Mouse (Mus musculus): ENCODE data around the gene Pim3. TPM values are rescaled to one million over a fixed set of nuclear protein-coding genes. Genes with fewer than 3 reads are reported as not detected.

Pim3 gene
- total RNA-seq, 1 experiment = 159 TPM

GRCm38 (mm10) chr15:88837977-88838376 lies 24.0 kb upstream of the Pim3 start:
- H3K9ac ChIP-seq (ENCODE audit: insufficient read depth, low read depth, low read length, poor library complexity, severe bottlenecking) = peak overlapping the region; percentile 44; the same call in 1 of the 2 replicates
- peak overlapping the region; percentile 83; the same call in 1 of the 2 replicates for H3K27ac ChIP-seq (ENCODE audit: insufficient read depth, low read depth, low read length, poor library complexity, severe bottlenecking)
- DNase-seq (ENCODE audit: low read depth, low spot score) = no peak
- peak overlapping the region; percentile 56 to 69; a peak in 3 of 4 replicates for H3K4me3 ChIP-seq (ENCODE audit: insufficient read depth in 1 of 2, low read depth in 1 of 2, low read length in 2 of 2, poor library complexity in 1 of 2, severe bottlenecking in 1 of 2)
- TF ChIP-seq ZC3H11A (IDR thresholded peaks at IDR 0.05; ENCODE audit: borderline replicate concordance, low read depth, low read length) (no peak), ZNF384 (IDR thresholded peaks at IDR 0.05; ENCODE audit: low read depth, low read length) (peak; percentile 52; the same call in 1 of the 2 replicates)
- H3K9me3 ChIP-seq (ENCODE audit: control insufficient read depth, insufficient read depth, low read depth, low read length) = no peaks in the 10 kb centered on the region
- in situ Hi-C loops (cut with MboI; ENCODE audit: low sequenced_read_pairs in 2 of 2, unreplicated experiment in 2 of 2) = no loop called here
- H3K4me1 ChIP-seq (ENCODE audit: control insufficient read depth in 2 of 2, insufficient read depth in 2 of 2, low read length in 2 of 2, poor library complexity in 1 of 2) = peaks cover 5 to 20% of the 10 kb centered on the region in 2 experiments; a peak in 3 of 4 replicates
- no peaks in the 10 kb centered on the region for H3K36me3 ChIP-seq (ENCODE audit: control insufficient read depth, insufficient read depth, low read length, poor library complexity, severe bottlenecking)

GRCm38 (mm10) chr15:88839271-88839670 lies 22.7 kb upstream of the Pim3 start:
- Histone ChIP-seq H3K36me3 (ENCODE audit: control insufficient read depth, insufficient read depth, low read length, poor library complexity, severe bottlenecking) (no peaks in the 10 kb centered on the region), H3K4me3 (ENCODE audit: insufficient read depth in 1 of 2, low read depth in 1 of 2, low read length in 2 of 2, poor library complexity in 1 of 2, severe bottlenecking in 1 of 2) (peak overlapping the region in 1 of 2 experiments; percentile 39; a peak in 2 of 4 replicates), H3K9ac (ENCODE audit: insufficient read depth, low read depth, low read length, poor library complexity, severe bottlenecking) (peak overlapping the region; percentile 49; the same call in 1 of the 2 replicates), H3K9me3 (ENCODE audit: control insufficient read depth, insufficient read depth, low read depth, low read length) (no peaks in the 10 kb centered on the region), H3K4me1 (ENCODE audit: control insufficient read depth in 2 of 2, insufficient read depth in 2 of 2, low read length in 2 of 2, poor library complexity in 1 of 2) (peaks cover 5 to 20% of the 10 kb centered on the region in 2 experiments; a peak in 3 of 4 replicates), H3K27ac (ENCODE audit: insufficient read depth, low read depth, low read length, poor library complexity, severe bottlenecking) (peak overlapping the region; percentile 67)
- TF ChIP-seq HCFC1 (IDR thresholded peaks at IDR 0.05; ENCODE audit: borderline replicate concordance, insufficient read depth, low read length) (no peak), MAFK (IDR thresholded peaks at IDR 0.05; ENCODE audit: insufficient read depth, low read depth, low read length) (no peak), ZC3H11A (IDR thresholded peaks at IDR 0.05; ENCODE audit: borderline replicate concordance, low read depth, low read length) (no peak)
- no peak for DNase-seq (ENCODE audit: low read depth, low spot score)
- in situ Hi-C loops (cut with MboI; ENCODE audit: low sequenced_read_pairs in 2 of 2, unreplicated experiment in 2 of 2) = no loop called here

- Histone ChIP-seq H3K9ac (ENCODE audit: insufficient read depth, low read depth, low read length, poor library complexity, severe bottlenecking) (peak overlapping the region; percentile 49), H3K9me3 (ENCODE audit: control insufficient read depth, insufficient read depth, low read depth, low read length) (no peaks in the 10 kb centered on the region), H3K4me1 (ENCODE audit: control insufficient read depth in 2 of 2, insufficient read depth in 2 of 2, low read length in 2 of 2, poor library complexity in 1 of 2) (peaks cover 5 to 20% of the 10 kb centered on the region in 2 experiments; a peak in 3 of 4 replicates), H3K36me3 (ENCODE audit: control insufficient read depth, insufficient read depth, low read length, poor library complexity, severe bottlenecking) (no peaks in the 10 kb centered on the region), H3K27ac (ENCODE audit: insufficient read depth, low read depth, low read length, poor library complexity, severe bottlenecking) (no peak overlapping the region), H3K4me3 (ENCODE audit: insufficient read depth in 1 of 2, low read depth in 1 of 2, low read length in 2 of 2, poor library complexity in 1 of 2, severe bottlenecking in 1 of 2) (peak overlapping the region; percentile 36 to 50; a peak in 3 of 4 replicates)
- in situ Hi-C loops (cut with MboI; ENCODE audit: low sequenced_read_pairs in 2 of 2, unreplicated experiment in 2 of 2) = no loop called here
- DNase-seq (ENCODE audit: low read depth, low spot score) = no peak
- no peak for TF ChIP-seq CHD2 (IDR thresholded peaks at IDR 0.05; ENCODE audit: low read depth, low read length)
- no peak for TF ChIP-seq ZC3H11A (IDR thresholded peaks at IDR 0.05; ENCODE audit: borderline replicate concordance, low read depth, low read length)
- no peak for TF ChIP-seq ZNF384 (IDR thresholded peaks at IDR 0.05; ENCODE audit: low read depth, low read length)
- no peak for TF ChIP-seq MAFK (IDR thresholded peaks at IDR 0.05; ENCODE audit: insufficient read depth, low read depth, low read length)
- TF ChIP-seq HCFC1 (IDR thresholded peaks at IDR 0.05; ENCODE audit: borderline replicate concordance, insufficient read depth, low read length) = no peak
Observed at GRCm38 (mm10) chr15:88840126-88840525, 21.9 kb upstream of the Pim3 start.

- no peaks in the 10 kb centered on the region for H3K9me3 ChIP-seq (ENCODE audit: control insufficient read depth, insufficient read depth, low read depth, low read length)
- H3K36me3 ChIP-seq (ENCODE audit: control insufficient read depth, insufficient read depth, low read length, poor library complexity, severe bottlenecking) = no peaks in the 10 kb centered on the region
- no peak overlapping the region for H3K4me3 ChIP-seq (ENCODE audit: insufficient read depth in 1 of 2, low read depth in 1 of 2, low read length in 2 of 2, poor library complexity in 1 of 2, severe bottlenecking in 1 of 2)
- in situ Hi-C loops (cut with MboI; ENCODE audit: low sequenced_read_pairs in 2 of 2, unreplicated experiment in 2 of 2) = no loop called here
- peaks cover 5 to 20% of the 10 kb centered on the region in 2 experiments; a peak in 3 of 4 replicates for H3K4me1 ChIP-seq (ENCODE audit: control insufficient read depth in 2 of 2, insufficient read depth in 2 of 2, low read length in 2 of 2, poor library complexity in 1 of 2)
- no peak overlapping the region for H3K9ac ChIP-seq (ENCODE audit: insufficient read depth, low read depth, low read length, poor library complexity, severe bottlenecking)
- H3K27ac ChIP-seq (ENCODE audit: insufficient read depth, low read depth, low read length, poor library complexity, severe bottlenecking) = no peak overlapping the region
- no peak for TF ChIP-seq HCFC1 (IDR thresholded peaks at IDR 0.05; ENCODE audit: borderline replicate concordance, insufficient read depth, low read length)
- no peak for TF ChIP-seq MAFK (IDR thresholded peaks at IDR 0.05; ENCODE audit: insufficient read depth, low read depth, low read length)
- no peak for DNase-seq (ENCODE audit: low read depth, low spot score)
Observed at GRCm38 (mm10) chr15:88841160-88841559, 20.8 kb upstream of the Pim3 start.

Data from ES-E14 (cell line).